Comparison of ENCODE assay signal across 11 mouse cellular contexts in the genomic region with DNA sequence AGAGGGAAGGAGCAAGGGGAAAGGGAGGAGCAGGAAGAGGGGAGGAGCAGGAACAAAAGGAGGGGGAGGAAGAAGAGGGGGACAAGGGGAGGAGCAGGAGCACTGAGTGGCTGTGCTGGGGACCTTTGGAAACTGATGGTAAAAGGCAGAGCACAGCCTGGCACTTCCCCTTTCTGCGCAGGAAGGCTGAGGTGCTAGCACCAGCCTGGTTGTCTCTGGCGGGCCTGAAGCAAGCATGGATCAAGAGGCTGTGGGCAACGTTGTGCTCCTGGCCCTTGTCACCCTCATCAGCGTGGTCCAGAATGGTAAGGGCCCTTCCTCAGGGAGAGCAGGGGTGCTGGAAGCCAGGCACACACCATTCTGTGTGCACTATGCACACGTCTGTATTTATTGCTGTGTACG. TPM values are rescaled to one million over a fixed set of nuclear protein-coding genes. Genes with fewer than 3 reads are reported as not detected.
A peak's percentile ranks its signal among the peaks of the same experiment; 100 is the strongest.
DNase-seq lines count a peak whose midpoint lies in the region; ATAC-seq and TF ChIP-seq lines count a peak whose summit lies in the region.
"Had no signal": no experiment of that assay in that cellular context is flagged by ENCODE, and none has a peak within 500 bp of the region (broad histone marks: within the 10 kb centered on the region; RNA-seq: fewer than 3 reads in every experiment).

No protein-coding gene starts in this region.

- no peak overlapping the region for H3K27ac ChIP-seq in kidney, embryonic 16.5 days (ENCODE audit: low read length)
- H3K27ac ChIP-seq in liver, embryonic 11.5 days (ENCODE audit: low read depth, low read length) = no peak overlapping the region
- H3K27ac ChIP-seq in forebrain, embryonic 12.5 days = no peak overlapping the region

- DNase-seq in kidney, adult 8-10 months = no peak
- DNase-seq in MEL-GATA-1-ER (ENCODE audit: extremely low read depth, low read depth) = peak; percentile 96
- no peak for DNase-seq in liver, embryonic 11.5 days (ENCODE audit: low spot score)
- no peak for DNase-seq in left cerebral cortex, postnatal 10 days (ENCODE audit: extremely low spot score in 1 of 2, low spot score in 2 of 2)
- DNase-seq: cerebellum, postnatal 10 days; layer of hippocampus, postnatal 36 days had no signal

- H3K79me2 ChIP-seq in myocyte (ENCODE audit: control insufficient read depth, insufficient read depth) = no peaks in the 10 kb centered on the region

- no peak overlapping the region for H3K4me2 ChIP-seq in kidney, embryonic 16.5 days (replicated peaks; ENCODE audit: low read depth, low read length)
- peak overlapping the region; percentile 40 for H3K4me2 ChIP-seq in liver, embryonic 11.5 days
- H3K4me2 ChIP-seq in myocyte (ENCODE audit: low read depth) = peak overlapping the region; percentile 64
- H3K4me2 ChIP-seq in forebrain, embryonic 12.5 days = no peak overlapping the region
- H3K4me2 ChIP-seq: midbrain, embryonic 11.5 days had no signal

- H3K4me3 ChIP-seq in kidney, embryonic 16.5 days (ENCODE audit: low read length) = no peak overlapping the region
- peak overlapping the region; percentile 28; the same call in 1 of the 2 replicates for H3K4me3 ChIP-seq in liver, embryonic 11.5 days (ENCODE audit: low read depth, low read length)
- no peak overlapping the region for H3K4me3 ChIP-seq in myocyte
- no peak overlapping the region for H3K4me3 ChIP-seq in forebrain, embryonic 12.5 days (replicated peaks)

- no peak for TF ChIP-seq POLR2A in myocyte (IDR thresholded peaks at IDR 0.05; ENCODE audit: insufficient read length, low read depth)

- H3K9ac ChIP-seq in kidney, embryonic 16.5 days (replicated peaks; ENCODE audit: low read length) = no peak overlapping the region
- H3K9ac ChIP-seq in liver, embryonic 11.5 days (ENCODE audit: low read depth, low read length) = no peak overlapping the region
- H3K9ac ChIP-seq in forebrain, embryonic 12.5 days = no peak overlapping the region

- H3K9me3 ChIP-seq in kidney, embryonic 16.5 days (ENCODE audit: low read length) = no peaks in the 10 kb centered on the region
- H3K9me3 ChIP-seq in liver, embryonic 11.5 days (ENCODE audit: control insufficient read depth, low read length) = no peaks in the 10 kb centered on the region
- H3K9me3 ChIP-seq in forebrain, embryonic 12.5 days = no peaks in the 10 kb centered on the region

- 62% methylated on average over 6 of the region's 6 CpGs for WGBS in kidney, embryonic 16.5 days
- WGBS in liver, embryonic 11.5 days = 35% methylated on average over 5 of the region's 6 CpGs
- 60% methylated on average over 6 of the region's 6 CpGs for WGBS in forebrain, embryonic 12.5 days

- no peaks in the 10 kb centered on the region for H3K36me3 ChIP-seq in kidney, embryonic 16.5 days (ENCODE audit: insufficient read depth, low read length)
- no peaks in the 10 kb centered on the region for H3K36me3 ChIP-seq in liver, embryonic 11.5 days (ENCODE audit: control insufficient read depth, insufficient read depth, low read length)
- no peaks in the 10 kb centered on the region for H3K36me3 ChIP-seq in myocyte (ENCODE audit: control insufficient read depth, insufficient read depth)
- no peaks in the 10 kb centered on the region for H3K36me3 ChIP-seq in forebrain, embryonic 12.5 days (replicated peaks)

- H3K4me1 ChIP-seq in kidney, embryonic 16.5 days (ENCODE audit: insufficient read depth, low read length) = 0 out of 2 replicates have a peak, but pooled peaks cover 7% of the 10 kb centered on the region
- peaks cover 6% of the 10 kb centered on the region for H3K4me1 ChIP-seq in liver, embryonic 11.5 days (replicated peaks; ENCODE audit: control insufficient read depth, insufficient read depth, low read length)
- H3K4me1 ChIP-seq in forebrain, embryonic 12.5 days = no peaks in the 10 kb centered on the region

- intact Hi-C loops in left cerebral cortex, postnatal 10 days (cut with DNase I) = no loop called here

- H3K27me3 ChIP-seq in kidney, embryonic 16.5 days (ENCODE audit: insufficient read depth, low read length) = no peaks in the 10 kb centered on the region
- no peaks in the 10 kb centered on the region for H3K27me3 ChIP-seq in liver, embryonic 11.5 days (replicated peaks; ENCODE audit: control insufficient read depth, insufficient read depth, low read length)
- no peaks in the 10 kb centered on the region for H3K27me3 ChIP-seq in myocyte (ENCODE audit: control insufficient read depth, insufficient read depth, insufficient read length)
- H3K27me3 ChIP-seq in forebrain, embryonic 12.5 days = no peaks in the 10 kb centered on the region

- ATAC-seq in kidney, embryonic 16.5 days (ENCODE audit: low FRiP score, low TSS enrichment) = peak; percentile 18; the same call in 1 of the 2 replicates
- ATAC-seq in liver, embryonic 11.5 days (replicated peaks; ENCODE audit: low FRiP score) = no peak
- no peak for ATAC-seq in forebrain, embryonic 12.5 days (ENCODE audit: low FRiP score)
- ATAC-seq in erythroblast, adult 5-6 weeks (replicated peaks; ENCODE audit: low FRiP score, poor library complexity, severe bottlenecking) = no peak

- no peak overlapping the region for H3ac ChIP-seq in myocyte (ENCODE audit: control insufficient read depth, insufficient read length)

TF ChIP-seq in myocyte, 11 proteins besides CTCF, POLR2A, EP300 and RAD21:
- TF ChIP-seq TCF3 (IDR thresholded peaks at IDR 0.05; ENCODE audit: insufficient read length, low read depth) = no peak
- TF ChIP-seq TCF12 (IDR thresholded peaks at IDR 0.05; ENCODE audit: insufficient read depth, poor library complexity, severe bottlenecking) = no peak
- TF ChIP-seq MYOD1 (IDR thresholded peaks at IDR 0.05; ENCODE audit: control insufficient read depth in 1 of 3, insufficient read length in 2 of 3, low read depth in 2 of 3) = no peak

RNA-seq across cellular contexts. Expression of a gene that starts 0.3 kb away (rescaled TPM):
- polyA plus RNA-seq in kidney, embryonic 16.5 days (2015; fragmentation: Nextera tagmentation; extraction: Ambion mirVana) = 12.6 and 17.8 TPM in 2 replicates
- 20.7 and 24.4 TPM in 2 replicates for polyA plus RNA-seq in liver, embryonic 11.5 days (2014; fragmentation: Nextera tagmentation; extraction: Ambion mirVana)
- 28.8 TPM for polyA plus RNA-seq in myocyte (2012; fragmentation: generic; extraction: Trizol)
- 1 to 10 TPM; 7.5 to 8.4 TPM for total RNA-seq in left cerebral cortex, postnatal 10 days (2021)
- 5.6 and 6.2 TPM in 2 replicates for polyA plus RNA-seq in forebrain, embryonic 12.5 days (2016; fragmentation: Nextera tagmentation; extraction: Ambion mirVana)
- 202 and 238 TPM in 2 replicates for total RNA-seq in erythroblast, adult 5-6 weeks (2015; ENCODE audit: low replicate concordance)
- total RNA-seq in erythroblast, adult 5-6 weeks (2017; ENCODE audit: low replicate concordance) = 173 and 187 TPM in 2 replicates

Comparison
In these comparisons a context has a peak if more than half of its experiments do, and no peak if none do; other contexts are left out.
1. H3K4me2 ChIP-seq: peak in liver, embryonic 11.5 days (single experiment) and myocyte (single experiment); none in kidney, embryonic 16.5 days (single experiment) and forebrain, embryonic 12.5 days (single experiment).